Mouse (Mus musculus) liver, postnatal 0 days (tissue): ENCODE results near the gene Ccdc155. TPM values are rescaled to one million over a fixed set of nuclear protein-coding genes. Genes with fewer than 3 reads are reported as not detected.
A peak's percentile ranks its signal among the peaks of the same experiment; 100 is the strongest.

Experiments used
- ATAC-seq: fragments of 200-750 bp; cut with Nextera tagmentation; 2 replicates; pipeline ENCODE4 v1.8.0; 2017; ENCODE audit warnings: mild to moderate bottlenecking, moderate library complexity
- DNase-seq: peaks from one replicate; pipeline ENCODE4 v3.0.0-alpha.2; 2016
- H3K27ac ChIP-seq: fragments of 300-500 bp; sonication (generic); 2 replicates; pipeline ENCODE4 v1.5.1; 2014; ENCODE audit warnings: antibody characterized with exemption, moderate library complexity, mild to moderate bottlenecking, low read depth
- H3K27me3 ChIP-seq: fragments of 300-500 bp; sonication (generic); 2 replicates; pipeline ENCODE4 v1.6.1; 2014; ENCODE audit warnings: low read length, control low read depth, mixed read lengths; ENCODE audit not compliant: insufficient read depth
- H3K36me3 ChIP-seq: fragments of 300-500 bp; sonication (generic); replicated peaks from 2 replicates; pipeline ENCODE4 v1.6.1; 2014; ENCODE audit warnings: mild to moderate bottlenecking, control low read depth, low read length, moderate library complexity, mixed read lengths; ENCODE audit not compliant: insufficient read depth
- H3K4me1 ChIP-seq: fragments of 300-500 bp; sonication (generic); 2 replicates; pipeline ENCODE4 v1.6.1; 2014; ENCODE audit warnings: antibody characterized with exemption, mild to moderate bottlenecking, control low read depth; ENCODE audit not compliant: insufficient read depth
- H3K4me2 ChIP-seq: fragments of 300-500 bp; sonication (generic); 2 replicates; pipeline ENCODE4 v1.6.1; 2014; ENCODE audit warnings: low read depth, mild to moderate bottlenecking, low read length, moderate library complexity, mixed read lengths
- H3K4me3 ChIP-seq: fragments of 300-500 bp; sonication (generic); 2 replicates; pipeline ENCODE4 v1.5.1; 2014; ENCODE audit warnings: low read depth, low read length
- H3K9ac ChIP-seq: fragments of 300-500 bp; sonication (generic); replicated peaks from 2 replicates; pipeline ENCODE4 v1.6.1; 2014; ENCODE audit warnings: mild to moderate bottlenecking, moderate library complexity
- H3K9me3 ChIP-seq: fragments of 300-500 bp; sonication (generic); 2 replicates; pipeline ENCODE4 v1.6.1; 2016; ENCODE audit warnings: mild to moderate bottlenecking, control low read depth, low read length, mixed read lengths
- CTCF ChIP-seq: sonication (generic); IDR thresholded peaks from 2 replicates; pipeline ENCODE4 v1.5.1; 2016; ENCODE audit warnings: antibody characterized with exemption, low read depth
- EP300 ChIP-seq: IDR thresholded peaks from 2 replicates; pipeline ENCODE4 v1.6.1; 2016; ENCODE audit warnings: antibody characterized with exemption, low read depth, mild to moderate bottlenecking
- WGBS: fragments of 180-500 bp; shearing (Covaris S2); extraction: QIAGEN DNeasy Blood & Tissue Kit; methylation state at CpG from one replicate; pipeline ENCODE4 v1.1.7; 2014; ENCODE audit not compliant: insufficient replicate concordance; 5-methylcytosine and 5-hydroxymethylcytosine counted together
- polyA plus RNA-seq: library from polyadenylated mRNA; unstranded; fragments of >200 nt; fragmentation: Nextera tagmentation; extraction: Ambion mirVana; gene quantifications from 2 replicates; pipeline ENCODE4 v1.2.1, GENCODE M21; 2015

Gene Ccdc155
- polyA plus RNA-seq, 1 experiment from 2014 or later = not detected

DNA sequence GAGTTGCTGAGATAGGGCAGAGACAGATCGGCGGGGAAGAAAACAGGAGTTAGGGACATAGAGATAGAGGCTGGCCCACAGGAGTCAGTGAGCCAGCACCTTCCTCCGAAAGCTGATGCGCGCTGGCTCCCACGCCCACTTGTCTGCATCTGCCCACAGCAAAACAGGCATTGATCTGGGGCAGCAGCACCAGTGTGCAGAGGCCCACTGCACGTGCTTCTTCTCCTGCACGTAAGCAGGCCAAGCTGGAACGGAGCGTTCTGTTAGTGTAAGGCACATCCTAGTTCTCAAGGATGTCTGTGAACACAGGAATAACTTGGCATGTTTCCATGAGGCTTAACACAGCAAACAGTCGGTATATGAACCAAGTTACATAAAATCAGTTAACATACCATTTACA lies 5.7 kb downstream of the Ccdc155 start:
- ATAC-seq (no peak), DNase-seq (no peak)
- Histone ChIP-seq H3K4me2 (no peak overlapping the region), H3K27me3 (0 out of 2 replicates have a peak, but pooled peaks cover 5% of the 10 kb centered on the region), H3K4me1 (no peaks in the 10 kb centered on the region), H3K36me3 (no peaks in the 10 kb centered on the region), H3K9me3 (no peaks in the 10 kb centered on the region), H3K4me3 (no peak overlapping the region), H3K9ac (no peak overlapping the region), H3K27ac (no peak overlapping the region)
- TF ChIP-seq EP300 = no peak
- no peak for TF ChIP-seq CTCF
- 82% methylated on average over 11 of the region's 11 CpGs for WGBS

DNA sequence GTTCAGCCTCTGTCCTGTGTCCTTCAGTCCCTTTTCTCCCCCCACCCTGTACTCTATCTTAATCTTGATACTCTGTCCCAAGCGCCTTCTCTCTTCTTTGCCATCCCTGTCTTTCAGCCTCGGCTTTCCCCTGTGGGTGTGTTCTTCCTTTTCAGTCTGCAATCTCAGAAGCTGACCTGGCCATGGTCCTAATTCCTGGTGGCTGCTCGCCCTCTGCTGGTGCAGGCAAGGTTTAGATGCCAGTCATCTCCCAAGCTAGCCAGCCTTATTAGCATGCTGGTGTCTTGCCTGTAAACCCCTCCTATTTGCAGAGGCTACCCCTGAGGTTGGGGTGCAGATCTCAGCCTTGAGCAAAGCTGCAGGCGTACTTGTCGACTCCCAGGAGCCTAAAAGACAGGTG lies 6.3 kb downstream of the Ccdc155 start:
- peak; percentile 50; the same call in 1 of the 2 replicates for ATAC-seq
- Histone ChIP-seq H3K4me3 (no peak overlapping the region), H3K4me1 (no peaks in the 10 kb centered on the region), H3K9ac (no peak overlapping the region), H3K27me3 (0 out of 2 replicates have a peak, but pooled peaks cover 5% of the 10 kb centered on the region), H3K4me2 (no peak overlapping the region), H3K27ac (no peak overlapping the region), H3K9me3 (no peaks in the 10 kb centered on the region), H3K36me3 (no peaks in the 10 kb centered on the region)
- 11% methylated on average over 5 of the region's 5 CpGs for WGBS
- peak; percentile 75 for DNase-seq
- TF ChIP-seq CTCF (peak; percentile 91), EP300 (no peak)

DNA sequence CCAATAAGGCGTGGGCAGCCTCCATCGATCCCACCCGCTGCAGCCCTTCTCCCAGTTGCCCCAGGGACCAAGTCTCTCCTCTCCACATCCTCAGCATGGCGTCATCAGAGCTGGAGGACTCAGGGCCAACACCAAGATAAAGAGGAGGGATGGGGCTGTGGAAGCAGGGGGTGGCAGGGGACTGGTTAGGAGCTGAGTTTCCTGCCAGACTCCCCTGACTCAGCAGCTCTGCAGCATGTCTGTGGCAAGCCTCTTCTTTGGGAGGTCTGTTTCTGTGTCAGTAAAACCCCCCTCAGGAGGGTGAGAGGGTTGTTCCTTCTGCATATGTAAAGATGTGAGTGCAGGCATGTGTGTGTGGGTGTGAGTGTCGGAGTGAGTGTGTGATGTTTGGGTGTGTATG lies 7.7 kb downstream of the Ccdc155 start:
- WGBS = 65% methylated on average over 5 of the region's 5 CpGs
- Histone ChIP-seq H3K4me1 (no peaks in the 10 kb centered on the region), H3K9ac (no peak overlapping the region), H3K4me2 (no peak overlapping the region), H3K27ac (no peak overlapping the region), H3K9me3 (no peaks in the 10 kb centered on the region), H3K27me3 (0 out of 2 replicates have a peak, but pooled peaks cover 7% of the 10 kb centered on the region), H3K4me3 (no peak overlapping the region), H3K36me3 (no peaks in the 10 kb centered on the region)
- ATAC-seq = no peak
- TF ChIP-seq CTCF (no peak), EP300 (no peak)
- DNase-seq = no peak

DNA sequence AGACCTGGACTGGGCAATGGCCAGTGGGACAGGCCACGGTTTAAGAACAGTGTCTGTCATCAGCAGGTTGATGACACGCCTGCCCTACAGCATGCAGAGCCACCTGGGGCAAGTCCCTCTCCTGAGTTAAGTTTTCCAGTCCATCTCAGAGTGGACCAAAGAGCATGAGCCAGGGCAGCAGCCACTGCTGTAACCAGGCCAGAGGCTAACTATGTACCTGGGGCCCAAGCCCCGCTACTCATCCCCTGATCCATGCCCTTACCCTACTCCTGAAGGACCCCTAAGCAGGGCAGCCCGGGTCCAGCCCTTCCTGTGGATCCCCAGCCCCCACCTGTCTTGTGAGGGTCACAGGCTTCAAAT lies 8.5 kb downstream of the Ccdc155 start:
- no peak for ATAC-seq
- Histone ChIP-seq H3K4me3 (no peak overlapping the region), H3K4me2 (no peak overlapping the region), H3K36me3 (no peaks in the 10 kb centered on the region), H3K9ac (no peak overlapping the region), H3K9me3 (no peaks in the 10 kb centered on the region), H3K27ac (no peak overlapping the region), H3K27me3 (0 out of 2 replicates have a peak, but pooled peaks cover 9% of the 10 kb centered on the region), H3K4me1 (no peaks in the 10 kb centered on the region)
- no peak for DNase-seq
- TF ChIP-seq EP300 = no peak
- TF ChIP-seq CTCF = no peak
- WGBS = 79% methylated on average over 4 of the region's 4 CpGs

DNA sequence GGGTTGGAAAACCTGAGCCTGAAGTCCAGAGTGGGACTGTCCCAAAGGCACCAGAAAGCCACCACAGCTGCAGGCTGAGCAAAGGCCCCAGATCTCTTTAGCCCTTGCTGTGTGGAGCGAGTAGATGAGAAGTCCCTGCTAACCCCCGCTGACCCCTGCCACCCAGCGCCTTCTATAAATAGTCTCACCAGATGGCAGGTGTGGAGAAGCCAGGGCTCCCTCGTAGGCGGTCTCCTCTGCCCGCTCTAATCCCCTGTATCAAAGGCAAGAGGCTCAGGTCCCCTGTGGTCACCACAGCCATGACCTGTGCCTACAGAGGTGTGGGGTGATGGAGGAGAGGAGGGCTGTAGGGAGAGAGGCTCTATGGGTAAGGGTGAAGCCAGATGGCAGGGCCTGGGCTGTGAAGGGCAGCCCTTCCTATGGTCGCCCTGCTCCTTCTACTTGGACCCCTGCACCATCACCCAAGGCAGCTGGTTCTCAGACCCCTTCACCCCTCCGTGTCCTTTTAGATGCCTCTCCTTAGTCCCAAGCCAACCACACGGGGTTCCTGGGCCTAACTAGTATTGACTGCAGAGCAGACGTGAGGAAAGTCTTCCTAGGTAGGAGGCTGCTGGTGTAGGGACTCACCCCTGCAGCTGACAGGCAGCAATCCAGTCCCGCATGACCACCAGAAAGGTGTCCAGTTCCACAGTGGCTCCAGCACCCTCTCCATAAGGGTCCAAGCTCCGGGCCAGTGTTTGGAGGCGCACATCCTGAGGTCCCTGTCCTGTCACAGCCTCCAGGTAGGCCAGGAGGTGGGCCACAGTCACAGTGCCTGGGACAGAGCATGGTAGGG lies 9.1 kb downstream of the Ccdc155 start:
- no peak for DNase-seq
- no peak for TF ChIP-seq CTCF
- no peak for TF ChIP-seq EP300
- H3K9ac ChIP-seq = no peak overlapping the region
- H3K27me3 ChIP-seq = 0 out of 2 replicates have a peak, but pooled peaks cover 13% of the 10 kb centered on the region
- 61% methylated on average over 13 of the region's 13 CpGs for WGBS
- no peaks in the 10 kb centered on the region for H3K9me3 ChIP-seq
- H3K27ac ChIP-seq = no peak overlapping the region
- no peaks in the 10 kb centered on the region for H3K4me1 ChIP-seq
- H3K4me2 ChIP-seq = no peak overlapping the region
- ATAC-seq = no peak
- H3K4me3 ChIP-seq = no peak overlapping the region
- no peaks in the 10 kb centered on the region for H3K36me3 ChIP-seq

DNA sequence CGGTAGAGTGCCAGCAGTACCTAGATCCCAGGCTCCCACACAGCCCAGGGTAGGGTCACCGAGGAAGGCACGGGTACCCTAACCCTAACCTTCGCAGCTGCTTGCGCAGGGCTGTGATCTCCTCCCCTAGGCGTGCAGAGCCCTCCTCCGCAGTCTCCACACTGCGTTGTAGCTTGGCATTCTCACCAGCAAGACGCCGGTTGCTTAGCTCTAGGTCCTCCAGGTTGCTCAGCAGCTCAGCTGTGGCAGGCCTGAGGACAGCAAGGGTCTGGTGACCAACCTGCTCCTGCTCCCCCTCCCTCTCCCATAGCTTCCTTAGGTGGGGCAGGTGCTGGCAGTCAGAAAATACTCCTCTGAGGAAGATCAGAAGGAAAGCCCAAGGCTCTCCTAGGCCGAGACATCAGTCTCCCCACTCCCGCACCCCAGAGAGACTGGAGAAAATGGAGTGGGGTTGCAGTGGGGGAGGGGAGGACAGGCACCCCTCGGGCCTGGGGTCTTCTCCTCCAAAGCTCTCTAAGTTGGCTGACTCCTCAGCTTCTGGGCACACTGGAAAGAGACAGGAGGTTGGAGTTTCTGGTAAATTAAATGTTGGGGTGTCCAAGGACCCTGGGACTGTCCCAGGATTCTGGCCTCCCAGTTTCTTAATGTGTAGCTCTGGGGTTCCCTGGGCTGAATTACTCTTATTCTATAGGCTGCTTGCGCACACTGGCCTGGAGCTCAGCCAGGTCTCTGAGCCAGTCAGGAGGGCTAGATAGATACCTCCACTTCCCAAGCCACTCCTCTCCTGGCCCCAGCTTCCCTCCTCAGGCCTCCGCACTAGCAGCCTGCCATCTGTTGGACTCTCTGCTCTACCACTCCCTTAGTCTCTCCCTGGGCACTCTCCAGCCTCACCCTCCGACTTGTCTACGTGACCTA lies 10.6 kb downstream of the Ccdc155 start:
- no peak overlapping the region for H3K27ac ChIP-seq
- H3K4me1 ChIP-seq = no peaks in the 10 kb centered on the region
- H3K36me3 ChIP-seq = no peaks in the 10 kb centered on the region
- no peak overlapping the region for H3K9ac ChIP-seq
- DNase-seq = no peak
- no peaks in the 10 kb centered on the region for H3K9me3 ChIP-seq
- H3K4me3 ChIP-seq = no peak overlapping the region
- H3K27me3 ChIP-seq = peaks cover 21% of the 10 kb centered on the region
- TF ChIP-seq EP300 (no peak), CTCF (no peak)
- ATAC-seq = no peak
- H3K4me2 ChIP-seq = no peak overlapping the region
- WGBS = 70% methylated on average over 17 of the region's 17 CpGs
